Mouse (Mus musculus): ENCODE results near the gene Hook2. TPM values are rescaled to one million over a fixed set of nuclear protein-coding genes. Genes with fewer than 3 reads are reported as not detected.

Hook2 gene
- polyA plus RNA-seq, 1 experiment: 3.6 TPM

DNA sequence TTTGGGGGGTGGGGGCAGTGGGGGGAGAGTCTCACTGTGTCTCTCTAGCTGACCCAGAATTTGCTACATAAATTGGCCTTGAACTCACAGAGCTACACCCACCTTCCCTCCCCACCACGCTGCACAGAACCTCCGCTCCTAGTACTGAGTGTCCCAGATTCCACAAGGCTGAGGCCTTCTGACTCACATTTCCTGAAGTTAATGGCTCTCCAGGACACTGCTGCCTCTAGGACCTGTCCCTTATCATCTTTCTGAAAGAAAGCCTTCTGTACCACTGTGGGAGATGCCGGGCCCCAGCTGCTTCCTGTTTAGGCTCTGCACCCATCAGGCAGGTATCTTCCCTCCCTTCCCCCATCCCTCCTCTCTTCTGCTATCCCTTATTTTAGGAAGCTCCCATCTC, 23.8 kb upstream of the Hook2 start:
- no peaks in the 10 kb centered on the region for H3K36me3 ChIP-seq (ENCODE audit: control insufficient read depth, insufficient read depth, low read length)
- DNase-seq (ENCODE audit: low read depth in 1 of 2, low spot score in 2 of 2): no peak
- 54% methylated on average over 3 of the region's 3 CpGs for WGBS
- H3K4me1 ChIP-seq (ENCODE audit: control insufficient read depth, insufficient read depth, insufficient read length): peaks cover 23% of the 10 kb centered on the region; the same call in 1 of the 2 replicates
- 0 out of 2 replicates have a peak overlapping the region, but pooled peaks have one; percentile 0 for H3K27ac ChIP-seq (ENCODE audit: insufficient read depth, low read length)
- TF ChIP-seq POLR2A (IDR thresholded peaks at IDR 0.05; ENCODE audit: low read depth, low read length) (no peak), CTCF (IDR thresholded peaks at IDR 0.05; ENCODE audit: extremely low read depth, insufficient read depth, insufficient read length, insufficient replicate concordance) (no peak)
- no peak overlapping the region for H3K4me3 ChIP-seq (ENCODE audit: extremely low read depth, insufficient read depth, insufficient read length)
- no peaks in the 10 kb centered on the region for H3K27me3 ChIP-seq (ENCODE audit: control insufficient read depth, insufficient read depth, low read length)

DNA sequence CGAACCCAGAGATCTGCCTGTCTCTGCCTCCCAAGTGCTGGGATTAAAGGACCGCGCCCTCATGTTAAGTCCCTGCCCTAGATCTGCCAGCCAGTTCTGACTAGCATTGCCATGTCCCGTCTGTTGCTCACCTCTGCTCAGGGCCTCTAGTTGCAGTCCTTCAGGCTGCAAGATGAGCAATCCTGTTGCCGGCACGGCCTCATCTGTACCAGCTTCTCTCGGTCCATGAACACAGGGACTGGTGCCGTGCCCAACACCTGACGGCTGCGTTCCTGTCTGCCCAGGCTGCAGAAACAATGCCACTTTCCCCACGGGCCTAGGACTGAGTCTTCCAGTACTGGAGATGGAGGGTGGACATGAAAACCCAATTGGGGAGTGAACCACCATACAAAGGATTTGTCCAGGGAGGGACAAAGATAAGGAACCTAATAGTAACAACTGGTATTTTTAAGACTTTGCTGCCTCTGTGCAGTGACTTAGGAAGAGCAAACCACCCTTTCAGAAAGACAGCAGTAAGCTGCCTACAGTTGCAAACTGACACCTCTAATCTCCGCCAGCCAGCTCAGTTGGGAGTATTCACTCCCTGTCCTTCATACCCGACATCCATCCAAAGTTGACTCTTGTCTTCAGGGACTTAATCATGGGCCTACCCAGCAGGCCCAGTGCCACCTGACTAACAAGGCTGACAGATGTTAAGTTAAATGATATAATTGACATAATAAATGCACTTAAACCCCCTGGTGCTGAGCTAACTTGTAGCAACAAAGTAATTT, 22.7 kb upstream of the Hook2 start:
- DNase-seq (ENCODE audit: low read depth in 1 of 2, low spot score in 2 of 2): no peak
- 93% methylated on average over 13 of the region's 13 CpGs for WGBS
- Histone ChIP-seq H3K4me3 (ENCODE audit: extremely low read depth, insufficient read depth, insufficient read length) (no peak overlapping the region), H3K27me3 (ENCODE audit: control insufficient read depth, insufficient read depth, low read length) (no peaks in the 10 kb centered on the region), H3K27ac (ENCODE audit: insufficient read depth, low read length) (no peak overlapping the region), H3K36me3 (ENCODE audit: control insufficient read depth, insufficient read depth, low read length) (no peaks in the 10 kb centered on the region), H3K4me1 (ENCODE audit: control insufficient read depth, insufficient read depth, insufficient read length) (peaks cover 23% of the 10 kb centered on the region; the same call in 1 of the 2 replicates)
- TF ChIP-seq POLR2A (IDR thresholded peaks at IDR 0.05; ENCODE audit: low read depth, low read length) (no peak), CTCF (IDR thresholded peaks at IDR 0.05; ENCODE audit: extremely low read depth, insufficient read depth, insufficient read length, insufficient replicate concordance) (no peak)

DNA sequence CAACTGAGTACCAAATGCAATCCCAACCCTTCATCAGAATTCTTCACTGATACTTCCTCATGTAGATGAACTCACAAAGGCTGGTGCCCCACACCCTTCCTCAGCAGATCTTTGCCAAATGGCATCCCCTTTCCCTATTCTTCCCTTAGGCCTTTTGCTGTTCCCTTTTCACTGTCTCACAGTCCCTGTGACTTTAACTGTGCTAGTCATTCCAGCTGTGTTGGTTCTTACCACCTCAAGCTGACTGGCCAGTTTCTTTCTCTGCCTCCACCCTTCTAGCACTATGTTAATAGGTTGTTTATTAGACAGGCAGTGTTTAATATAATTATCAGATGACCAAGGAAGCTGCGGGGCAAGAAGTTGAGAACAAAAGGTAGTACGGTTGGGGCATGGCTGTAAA, 21.8 kb upstream of the Hook2 start:
- no peaks in the 10 kb centered on the region for H3K27me3 ChIP-seq (ENCODE audit: control insufficient read depth, insufficient read depth, low read length)
- no peak for DNase-seq (ENCODE audit: low read depth in 1 of 2, low spot score in 2 of 2)
- no peaks in the 10 kb centered on the region for H3K36me3 ChIP-seq (ENCODE audit: control insufficient read depth, insufficient read depth, low read length)
- no peak for TF ChIP-seq POLR2A (IDR thresholded peaks at IDR 0.05; ENCODE audit: low read depth, low read length)
- no peak for TF ChIP-seq CTCF (IDR thresholded peaks at IDR 0.05; ENCODE audit: extremely low read depth, insufficient read depth, insufficient read length, insufficient replicate concordance)
- no peak overlapping the region for H3K4me3 ChIP-seq (ENCODE audit: extremely low read depth, insufficient read depth, insufficient read length)
- peak overlapping the region; percentile 75; the same call in 1 of the 2 replicates for H3K27ac ChIP-seq (ENCODE audit: insufficient read depth, low read length)
- 15% methylated on average over 2 of the region's 2 CpGs for WGBS
- peaks cover 23% of the 10 kb centered on the region; the same call in 1 of the 2 replicates for H3K4me1 ChIP-seq (ENCODE audit: control insufficient read depth, insufficient read depth, insufficient read length)

DNA sequence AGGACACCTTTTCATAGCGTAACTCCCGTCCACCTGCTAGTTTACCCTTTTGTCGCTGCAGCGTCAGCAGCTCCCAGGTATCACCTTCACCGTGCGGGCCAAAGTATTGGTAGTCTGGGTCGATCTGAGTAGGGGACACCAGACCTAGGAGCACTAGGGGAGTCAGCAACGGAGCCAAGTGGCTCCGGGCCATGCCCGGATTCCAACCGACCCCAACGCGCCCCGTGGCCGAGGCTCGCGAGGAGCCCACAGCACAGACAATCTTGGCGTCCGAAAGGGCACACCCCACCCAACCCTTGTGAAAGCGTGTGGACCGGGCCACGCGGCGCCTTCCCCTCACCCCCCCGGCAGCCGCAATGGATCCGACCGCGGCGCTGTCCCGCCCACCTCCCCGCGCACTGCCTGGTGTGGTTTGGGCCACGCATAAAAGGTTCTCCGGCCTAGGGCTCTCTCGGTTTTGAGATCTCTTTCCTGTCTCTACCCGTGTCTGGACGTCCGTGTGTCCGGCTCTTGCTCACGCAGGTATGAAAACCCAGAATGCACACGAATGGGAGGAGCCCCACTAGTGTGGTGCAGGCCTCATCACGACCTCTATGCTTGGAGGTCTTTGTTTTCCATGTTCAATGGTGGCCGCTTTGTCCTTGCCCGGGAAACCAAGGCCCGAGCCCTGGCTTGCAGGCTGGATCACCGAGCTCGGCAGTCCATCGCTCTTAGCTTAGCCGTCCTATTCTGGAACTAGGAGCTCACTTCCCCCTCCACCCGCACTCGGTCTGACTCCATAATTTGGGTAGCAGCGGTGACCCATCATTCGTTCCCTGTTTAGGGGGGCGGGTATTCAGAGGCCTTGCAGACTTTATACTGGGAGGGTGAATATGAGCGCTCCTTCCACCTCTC, 20.9 kb upstream of the Hook2 start, which contains the start of the genes Gm49661, Prdx2 and Rnaseh2a:
Gene Gm49661, minus strand, starts transcription at position 193 of the 894 bp plus-strand sequence.
Gene Prdx2, plus strand, starts transcription at position 347 of the 894 bp plus-strand sequence.
Gene Rnaseh2a, minus strand, starts transcription at position 527 of the 894 bp plus-strand sequence.
- peaks cover 23% of the 10 kb centered on the region; the same call in 1 of the 2 replicates for H3K4me1 ChIP-seq (ENCODE audit: control insufficient read depth, insufficient read depth, insufficient read length)
- H3K27ac ChIP-seq (ENCODE audit: insufficient read depth, low read length): peak within 1 kb of the TSS; percentile 77
- TF ChIP-seq POLR2A (IDR thresholded peaks at IDR 0.05; ENCODE audit: low read depth, low read length): peak; percentile 38
- TF ChIP-seq CTCF (IDR thresholded peaks at IDR 0.05; ENCODE audit: extremely low read depth, insufficient read depth, insufficient read length, insufficient replicate concordance): no peak
- peak within 1 kb of the TSS; percentile 79 for H3K4me3 ChIP-seq (ENCODE audit: extremely low read depth, insufficient read depth, insufficient read length)
- peak in 1 of 2 experiments; percentile 49 for DNase-seq (ENCODE audit: low read depth in 1 of 2, low spot score in 2 of 2)
- H3K36me3 ChIP-seq (ENCODE audit: control insufficient read depth, insufficient read depth, low read length): no peaks in the 10 kb centered on the region
- no peaks in the 10 kb centered on the region for H3K27me3 ChIP-seq (ENCODE audit: control insufficient read depth, insufficient read depth, low read length)
- WGBS: under 1% methylated on average over 56 of the region's 56 CpGs

DNA sequence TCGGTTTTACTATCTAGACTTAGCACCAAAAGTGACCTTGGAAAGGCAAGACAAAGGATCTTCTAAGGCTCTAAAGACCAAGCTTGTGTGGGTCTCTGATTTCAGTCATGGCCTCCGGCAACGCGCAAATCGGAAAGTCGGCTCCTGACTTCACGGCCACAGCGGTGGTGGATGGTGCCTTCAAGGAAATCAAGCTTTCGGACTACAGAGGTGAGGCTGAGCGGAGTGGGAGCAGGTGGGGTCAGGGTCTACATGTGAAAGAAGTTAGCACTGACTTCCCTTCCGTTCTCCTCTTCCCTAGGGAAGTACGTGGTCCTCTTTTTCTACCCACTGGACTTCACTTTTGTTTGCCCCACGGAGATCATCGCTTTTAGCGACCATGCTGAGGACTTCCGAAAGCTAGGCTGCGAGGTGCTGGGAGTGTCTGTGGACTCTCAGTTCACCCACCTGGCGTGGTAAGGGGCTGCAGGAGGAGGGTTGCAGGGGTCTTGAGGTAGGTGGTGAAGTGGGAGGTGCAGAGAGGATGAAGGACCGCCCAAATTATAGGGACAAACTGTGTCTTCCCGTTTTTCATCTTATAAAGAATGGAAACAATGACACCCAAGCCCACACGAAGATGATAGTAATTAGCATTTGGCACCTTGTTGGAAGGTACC, 20.1 kb upstream of the Hook2 start:
- 17% methylated on average over 21 of the region's 21 CpGs for WGBS
- no peak for TF ChIP-seq POLR2A (IDR thresholded peaks at IDR 0.05; ENCODE audit: low read depth, low read length)
- TF ChIP-seq CTCF (IDR thresholded peaks at IDR 0.05; ENCODE audit: extremely low read depth, insufficient read depth, insufficient read length, insufficient replicate concordance): no peak
- Histone ChIP-seq H3K36me3 (ENCODE audit: control insufficient read depth, insufficient read depth, low read length) (no peaks in the 10 kb centered on the region), H3K27ac (ENCODE audit: insufficient read depth, low read length) (peak overlapping the region; percentile 14; the same call in 1 of the 2 replicates), H3K4me3 (ENCODE audit: extremely low read depth, insufficient read depth, insufficient read length) (peak overlapping the region; percentile 79), H3K4me1 (ENCODE audit: control insufficient read depth, insufficient read depth, insufficient read length) (peaks cover 19% of the 10 kb centered on the region; the same call in 1 of the 2 replicates), H3K27me3 (ENCODE audit: control insufficient read depth, insufficient read depth, low read length) (no peaks in the 10 kb centered on the region)
- no peak for DNase-seq (ENCODE audit: low read depth in 1 of 2, low spot score in 2 of 2)

DNA sequence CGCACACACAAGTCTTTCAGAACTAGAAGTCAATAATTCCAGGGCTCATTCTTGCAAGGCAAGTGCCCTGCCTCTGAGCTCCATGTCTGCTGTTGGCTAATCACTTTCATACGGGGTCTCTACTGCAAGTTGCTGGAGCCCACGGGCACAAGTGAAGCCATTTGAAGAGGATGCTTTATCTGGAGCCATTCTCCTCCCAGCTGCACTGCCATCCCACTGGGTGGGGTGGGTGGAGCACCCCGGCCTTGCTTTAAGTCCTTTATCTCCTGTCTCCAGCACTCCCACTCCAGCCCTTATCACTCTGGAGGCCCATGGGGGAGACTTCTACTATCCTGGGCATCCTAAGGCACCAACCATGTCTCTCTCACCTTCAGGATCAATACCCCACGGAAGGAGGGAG, 19.5 kb upstream of the Hook2 start:
- H3K36me3 ChIP-seq (ENCODE audit: control insufficient read depth, insufficient read depth, low read length): no peaks in the 10 kb centered on the region
- H3K27me3 ChIP-seq (ENCODE audit: control insufficient read depth, insufficient read depth, low read length): no peaks in the 10 kb centered on the region
- H3K27ac ChIP-seq (ENCODE audit: insufficient read depth, low read length): no peak overlapping the region; the same call in 1 of the 2 replicates
- 79% methylated on average over 5 of the region's 5 CpGs for WGBS
- TF ChIP-seq CTCF (IDR thresholded peaks at IDR 0.05; ENCODE audit: extremely low read depth, insufficient read depth, insufficient read length, insufficient replicate concordance) (no peak), POLR2A (IDR thresholded peaks at IDR 0.05; ENCODE audit: low read depth, low read length) (no peak)
- H3K4me3 ChIP-seq (ENCODE audit: extremely low read depth, insufficient read depth, insufficient read length): no peak overlapping the region
- DNase-seq (ENCODE audit: low read depth in 1 of 2, low spot score in 2 of 2): no peak
- H3K4me1 ChIP-seq (ENCODE audit: control insufficient read depth, insufficient read depth, insufficient read length): peaks cover 17% of the 10 kb centered on the region; the same call in 1 of the 2 replicates
